In the genomic region with DNA sequence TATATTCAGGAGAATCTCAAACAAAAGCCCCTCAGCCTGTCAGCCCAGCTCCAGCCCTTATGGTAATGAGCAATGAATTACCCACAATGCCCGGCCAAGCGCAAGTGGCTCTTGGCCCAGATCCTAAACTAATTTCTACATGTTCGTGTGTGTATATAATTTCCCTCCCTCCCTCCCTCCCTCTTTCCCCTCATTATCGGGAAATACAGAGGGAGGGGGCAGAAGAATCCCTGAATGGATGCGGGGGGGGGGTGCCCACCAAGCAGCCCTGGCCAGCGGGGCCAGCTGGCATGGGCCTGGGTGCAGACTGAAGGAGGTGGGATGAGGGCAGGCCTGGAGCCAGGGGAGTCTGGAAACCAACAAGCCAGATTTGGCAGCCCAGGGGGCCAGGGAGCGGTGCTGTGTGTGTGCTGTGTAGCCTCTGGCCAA, we compare ENCODE assay signal across 8 mouse cellular contexts. TPM values are rescaled to one million over a fixed set of nuclear protein-coding genes. Genes with fewer than 3 reads are reported as not detected.
A peak's percentile ranks its signal among the peaks of the same experiment; 100 is the strongest.
DNase-seq lines count a peak whose midpoint lies in the region; ATAC-seq and TF ChIP-seq lines count a peak whose summit lies in the region.

No protein-coding gene starts in this region.

- no peak for TF ChIP-seq POLR2A in thymus, adult 2 months (IDR thresholded peaks at IDR 0.05; ENCODE audit: control insufficient read depth, extremely low read depth, insufficient read depth, low read length, poor library complexity)

- H3K27me3 ChIP-seq in heart, embryonic 14.5 days (ENCODE audit: control insufficient read depth, insufficient read depth, low read length): no peaks in the 10 kb centered on the region
- peaks cover 27% of the 10 kb centered on the region for H3K27me3 ChIP-seq in embryonic facial prominence, embryonic 10.5 days (replicated peaks; ENCODE audit: low read depth, poor library complexity, severe bottlenecking)
- H3K27me3 ChIP-seq in hindbrain, embryonic 12.5 days: no peaks in the 10 kb centered on the region
- peaks cover 22% of the 10 kb centered on the region for H3K27me3 ChIP-seq in limb, embryonic 10.5 days (ENCODE audit: low read depth, poor library complexity, severe bottlenecking)
- no peaks in the 10 kb centered on the region for H3K27me3 ChIP-seq in neural tube, embryonic 15.5 days (replicated peaks)
- peaks cover 9% of the 10 kb centered on the region; the same call in 1 of the 2 replicates for H3K27me3 ChIP-seq in thymus, adult 2 months (ENCODE audit: control insufficient read depth, insufficient read depth, low read length)

- peak overlapping the region; percentile 11; the same call in 1 of the 2 replicates for H3K4me2 ChIP-seq in heart, embryonic 14.5 days (ENCODE audit: low read length)
- peak overlapping the region; percentile 41 for H3K4me2 ChIP-seq in hindbrain, embryonic 12.5 days (replicated peaks)
- H3K4me2 ChIP-seq in neural tube, embryonic 15.5 days: peak overlapping the region; percentile 45

- no peak overlapping the region for H3K4me3 ChIP-seq in heart, embryonic 14.5 days (ENCODE audit: control insufficient read depth in 1 of 2, insufficient read depth in 1 of 2, low read depth in 1 of 2, low read length in 2 of 2)
- H3K4me3 ChIP-seq in embryonic facial prominence, embryonic 10.5 days: 0 out of 2 replicates have a peak overlapping the region, but pooled peaks have one; percentile 6
- no peak overlapping the region for H3K4me3 ChIP-seq in hindbrain, embryonic 12.5 days
- H3K4me3 ChIP-seq in limb, embryonic 10.5 days: 0 out of 2 replicates have a peak overlapping the region, but pooled peaks have one; percentile 4
- H3K4me3 ChIP-seq in neural tube, embryonic 15.5 days (replicated peaks): no peak overlapping the region
- H3K4me3 ChIP-seq in thymus, adult 2 months (ENCODE audit: control insufficient read depth, insufficient read depth, low read length): no peak overlapping the region

- WGBS in heart, embryonic 14.5 days: 69% methylated on average over 6 of the region's 7 CpGs
- 80% methylated on average over 7 of the region's 7 CpGs for WGBS in embryonic facial prominence, embryonic 10.5 days
- 19% methylated on average over 7 of the region's 7 CpGs for WGBS in hindbrain, embryonic 12.5 days
- WGBS in limb, embryonic 10.5 days: 84% methylated on average over 7 of the region's 7 CpGs
- WGBS in neural tube, embryonic 15.5 days: 15% methylated on average over 7 of the region's 7 CpGs
- WGBS in thymus, adult 2 months: 81% methylated on average over 7 of the region's 7 CpGs

- no peak for DNase-seq in heart, postnatal 36 days
- DNase-seq in embryonic facial prominence, embryonic 10.5 days (ENCODE audit: low spot score): peak; percentile 25
- DNase-seq in limb, embryonic 10.5 days (ENCODE audit: low spot score): no peak
- DNase-seq in thymus, adult 2 months: no peak

- H3K36me3 ChIP-seq in heart, embryonic 14.5 days (ENCODE audit: control insufficient read depth, insufficient read depth, low read length): no peaks in the 10 kb centered on the region
- H3K36me3 ChIP-seq in embryonic facial prominence, embryonic 10.5 days (replicated peaks): peaks cover 21% of the 10 kb centered on the region
- peaks cover 6% of the 10 kb centered on the region for H3K36me3 ChIP-seq in hindbrain, embryonic 12.5 days
- H3K36me3 ChIP-seq in limb, embryonic 10.5 days: peaks cover 19% of the 10 kb centered on the region
- no peaks in the 10 kb centered on the region for H3K36me3 ChIP-seq in neural tube, embryonic 15.5 days
- no peaks in the 10 kb centered on the region for H3K36me3 ChIP-seq in thymus, adult 2 months (ENCODE audit: control insufficient read depth, insufficient read depth, low read length)

- ATAC-seq in heart, embryonic 14.5 days (ENCODE audit: insufficient number of reproducible peaks, insufficient read depth, low FRiP score, low read depth): no peak
- peak; percentile 71 for ATAC-seq in hindbrain, embryonic 12.5 days (ENCODE audit: low FRiP score)
- peak; percentile 53 for ATAC-seq in neural tube, embryonic 15.5 days (ENCODE audit: low FRiP score)
- no peak for ATAC-seq in activated CD4-positive, CD25-positive, alpha-beta regulatory T cell, adult 4 months

- H3K27ac ChIP-seq in heart, embryonic 14.5 days (replicated peaks in 1 of 2; ENCODE audit: control insufficient read depth in 1 of 2, insufficient read depth in 1 of 2, low read depth in 2 of 2, low read length in 2 of 2): peak overlapping the region; percentile 35 to 56; a peak in 1 of 4 replicates
- H3K27ac ChIP-seq in embryonic facial prominence, embryonic 10.5 days (replicated peaks): peak overlapping the region; percentile 67
- peak overlapping the region; percentile 93 for H3K27ac ChIP-seq in hindbrain, embryonic 12.5 days
- H3K27ac ChIP-seq in limb, embryonic 10.5 days: peak overlapping the region; percentile 50
- peak overlapping the region; percentile 83 for H3K27ac ChIP-seq in neural tube, embryonic 15.5 days (replicated peaks)
- no peak overlapping the region for H3K27ac ChIP-seq in thymus, adult 2 months (ENCODE audit: control insufficient read depth, insufficient read depth, low read length)

- TF ChIP-seq CTCF in thymus, adult 2 months (IDR thresholded peaks at IDR 0.05; ENCODE audit: borderline replicate concordance, control insufficient read depth, extremely low read depth, insufficient read depth, low read length, poor library complexity): no peak

- peaks cover 34 to 48% of the 10 kb centered on the region in 2 experiments for H3K4me1 ChIP-seq in heart, embryonic 14.5 days (ENCODE audit: control insufficient read depth in 2 of 2, insufficient read depth in 2 of 2, low read length in 2 of 2)
- peaks cover 84% of the 10 kb centered on the region for H3K4me1 ChIP-seq in embryonic facial prominence, embryonic 10.5 days
- H3K4me1 ChIP-seq in hindbrain, embryonic 12.5 days: peaks cover 94% of the 10 kb centered on the region
- H3K4me1 ChIP-seq in limb, embryonic 10.5 days: peaks cover 79% of the 10 kb centered on the region
- H3K4me1 ChIP-seq in neural tube, embryonic 15.5 days: peaks cover 97% of the 10 kb centered on the region
- peaks cover 12% of the 10 kb centered on the region for H3K4me1 ChIP-seq in thymus, adult 2 months (replicated peaks; ENCODE audit: control insufficient read depth, insufficient read depth, low read length)

- peak overlapping the region; percentile 21; the same call in 1 of the 2 replicates for H3K9ac ChIP-seq in heart, embryonic 14.5 days (ENCODE audit: low read length)
- H3K9ac ChIP-seq in hindbrain, embryonic 12.5 days: peak overlapping the region; percentile 55
- H3K9ac ChIP-seq in neural tube, embryonic 15.5 days (replicated peaks): 0 out of 2 replicates have a peak overlapping the region, but pooled peaks have one; percentile 11

- no peaks in the 10 kb centered on the region for H3K9me3 ChIP-seq in heart, embryonic 14.5 days (ENCODE audit: control insufficient read depth, low read length)
- peaks cover 5% of the 10 kb centered on the region; the same call in 1 of the 2 replicates for H3K9me3 ChIP-seq in embryonic facial prominence, embryonic 10.5 days
- H3K9me3 ChIP-seq in hindbrain, embryonic 12.5 days (replicated peaks): no peaks in the 10 kb centered on the region
- no peaks in the 10 kb centered on the region for H3K9me3 ChIP-seq in limb, embryonic 10.5 days (replicated peaks)
- no peaks in the 10 kb centered on the region for H3K9me3 ChIP-seq in neural tube, embryonic 15.5 days (replicated peaks)

- intact Hi-C loops in heart, postnatal 36 days (cut with DNase I): loop anchor here (10.0 kb wide), 1 partner anchor 787 kb away; no protein-coding TSS in a partner anchor

RNA-seq across cellular contexts. Expression of gene Ptprs, which starts 8.8 kb away (rescaled TPM):
- polyA plus RNA-seq in heart, embryonic 14.5 days (2014; fragmentation: Nextera tagmentation; extraction: Ambion mirVana): 51.4 and 60.1 TPM in 2 replicates
- 10 to 100 TPM; 45.8 to 47.7 TPM for total RNA-seq in heart, postnatal 36 days (2021)
- 85.0 and 86.4 TPM in 2 replicates for polyA plus RNA-seq in embryonic facial prominence, embryonic 10.5 days (2016; fragmentation: Nextera tagmentation; extraction: Ambion mirVana)
- polyA plus RNA-seq in hindbrain, embryonic 12.5 days (2016; fragmentation: Nextera tagmentation; extraction: Ambion mirVana): 316 and 326 TPM in 2 replicates
- 69.5 and 83.2 TPM in 2 replicates for polyA plus RNA-seq in limb, embryonic 10.5 days (2016; fragmentation: Nextera tagmentation; extraction: Ambion mirVana)
- 206 and 247 TPM in 2 replicates for polyA plus RNA-seq in neural tube, embryonic 15.5 days (2015; fragmentation: Nextera tagmentation; extraction: Ambion mirVana)
- polyA plus RNA-seq in thymus, adult 2 months (2012; rRNA removed): 235 and 305 TPM in 2 replicates
- 1 to 10 TPM; 6.5 to 8.6 TPM for polyA plus RNA-seq in activated CD4-positive, CD25-positive, alpha-beta regulatory T cell, adult 4 months (2017; shearing (Covaris generic))

RNA-seq across cellular contexts. Expression of gene Znrf4, which starts 44.8 kb away (rescaled TPM):
- not detected in 2 replicates for polyA plus RNA-seq in heart, embryonic 14.5 days (2014; fragmentation: Nextera tagmentation; extraction: Ambion mirVana)
- not detected for total RNA-seq in heart, postnatal 36 days (2021)
- not detected in 2 replicates for polyA plus RNA-seq in embryonic facial prominence, embryonic 10.5 days (2016; fragmentation: Nextera tagmentation; extraction: Ambion mirVana)
- polyA plus RNA-seq in hindbrain, embryonic 12.5 days (2016; fragmentation: Nextera tagmentation; extraction: Ambion mirVana): not detected in 2 replicates
- not detected in 2 replicates for polyA plus RNA-seq in limb, embryonic 10.5 days (2016; fragmentation: Nextera tagmentation; extraction: Ambion mirVana)
- not detected in 2 replicates for polyA plus RNA-seq in neural tube, embryonic 15.5 days (2015; fragmentation: Nextera tagmentation; extraction: Ambion mirVana)
- polyA plus RNA-seq in thymus, adult 2 months (2012; rRNA removed): 0.67 TPM in 1 of 2 replicates, not detected in the other
- polyA plus RNA-seq in activated CD4-positive, CD25-positive, alpha-beta regulatory T cell, adult 4 months (2017; shearing (Covaris generic)): not detected

Comparison
In these comparisons a context has a peak if more than half of its experiments do, and no peak if none do; other contexts are left out.
1. ATAC-seq: peak in hindbrain, embryonic 12.5 days (single experiment) and neural tube, embryonic 15.5 days (single experiment); none in heart, embryonic 14.5 days (single experiment) and activated CD4-positive, CD25-positive, alpha-beta regulatory T cell, adult 4 months (single experiment).
2. H3K4me3 ChIP-seq: peak in embryonic facial prominence, embryonic 10.5 days (single experiment) and limb, embryonic 10.5 days (single experiment); none in heart, embryonic 14.5 days (0 of 2), hindbrain, embryonic 12.5 days (single experiment), neural tube, embryonic 15.5 days (single experiment) and thymus, adult 2 months (single experiment).
3. Peak in every context shown above with its lines, with median percentiles within 50 percentile points of each other: H3K4me2 ChIP-seq and H3K9ac ChIP-seq.